Mouse (Mus musculus) liver, adult (tissue): ENCODE data around the gene Cldn5.

Source experiments
- GATA4 ChIP-seq: IDR thresholded peaks from 2 replicates; pipeline ENCODE4 v1.6.1; 2014; ENCODE audit warnings: mild to moderate bottlenecking, low read length; ENCODE audit not compliant: insufficient replicate concordance

The Cldn5 gene

DNA sequence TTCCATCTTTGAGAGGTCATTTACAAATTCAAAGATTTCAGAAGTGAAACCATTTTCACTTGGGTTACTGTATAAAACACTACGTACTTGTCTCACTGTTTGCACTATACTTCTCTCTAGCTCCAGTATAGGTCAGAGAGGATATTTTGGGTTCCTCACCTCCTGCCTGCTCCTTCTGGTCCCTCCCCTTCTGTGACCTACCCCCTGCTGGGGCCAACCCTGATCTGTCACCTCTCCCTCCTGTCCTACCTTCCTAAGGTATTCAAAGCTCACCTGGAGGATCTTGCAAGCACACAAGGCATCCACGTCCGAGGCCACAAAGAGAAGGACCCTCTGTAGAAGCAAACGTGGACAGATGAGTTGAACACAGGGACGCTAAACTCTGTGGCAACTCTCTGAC lies 34.4 kb downstream of the Cldn5 start:
- no peak for TF ChIP-seq GATA4

DNA sequence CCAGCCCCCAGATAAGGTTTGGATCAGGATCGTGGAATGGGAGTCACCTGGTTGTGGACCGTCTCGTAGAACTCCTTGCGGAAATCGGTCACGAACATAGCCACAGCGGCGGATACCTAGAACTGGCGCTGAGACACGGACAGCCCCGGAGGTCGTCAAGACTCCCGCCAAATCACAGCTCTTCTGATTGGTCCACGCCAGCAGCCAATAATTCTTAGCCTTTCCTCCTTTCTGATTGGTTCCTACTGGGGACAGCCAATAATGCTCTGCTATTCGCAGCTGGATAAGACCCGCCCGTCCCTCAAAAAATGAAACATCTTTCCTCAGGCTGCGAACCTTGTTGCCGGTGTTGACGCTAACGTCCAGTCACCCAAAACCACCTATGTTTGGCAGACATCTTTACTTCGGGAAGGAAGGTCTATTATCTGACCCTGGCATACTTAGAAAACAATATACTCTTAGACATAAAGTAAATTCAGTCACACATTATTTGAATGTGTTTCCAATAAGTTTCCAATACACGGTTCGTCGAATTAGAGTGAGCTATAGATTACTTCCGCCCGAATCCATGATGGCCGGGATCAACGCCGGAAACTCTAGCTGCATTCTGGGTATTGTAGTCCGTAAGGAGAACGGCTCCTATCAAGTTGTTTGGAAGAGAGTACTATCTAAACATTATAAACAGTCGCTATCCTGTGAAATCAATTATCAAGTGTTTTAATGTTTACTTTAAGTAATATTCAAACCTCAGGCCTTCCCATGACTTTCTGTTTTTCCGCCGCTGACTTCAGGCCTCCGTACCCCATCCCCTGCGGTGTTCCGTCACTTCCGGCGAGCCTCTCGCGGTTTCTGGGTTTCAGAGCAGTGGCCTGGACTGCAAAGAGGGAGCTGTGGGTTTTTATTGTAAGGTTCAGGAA lies 35.1 kb downstream of the Cldn5 start, which contains the start of the genes Ufd1 and Cdc45:
Gene Ufd1, plus strand, starts transcription at position 312 of the 917 bp plus-strand sequence.
Gene Cdc45, minus strand, starts transcription at position 520 of the 917 bp plus-strand sequence.
- no peak for TF ChIP-seq GATA4

DNA sequence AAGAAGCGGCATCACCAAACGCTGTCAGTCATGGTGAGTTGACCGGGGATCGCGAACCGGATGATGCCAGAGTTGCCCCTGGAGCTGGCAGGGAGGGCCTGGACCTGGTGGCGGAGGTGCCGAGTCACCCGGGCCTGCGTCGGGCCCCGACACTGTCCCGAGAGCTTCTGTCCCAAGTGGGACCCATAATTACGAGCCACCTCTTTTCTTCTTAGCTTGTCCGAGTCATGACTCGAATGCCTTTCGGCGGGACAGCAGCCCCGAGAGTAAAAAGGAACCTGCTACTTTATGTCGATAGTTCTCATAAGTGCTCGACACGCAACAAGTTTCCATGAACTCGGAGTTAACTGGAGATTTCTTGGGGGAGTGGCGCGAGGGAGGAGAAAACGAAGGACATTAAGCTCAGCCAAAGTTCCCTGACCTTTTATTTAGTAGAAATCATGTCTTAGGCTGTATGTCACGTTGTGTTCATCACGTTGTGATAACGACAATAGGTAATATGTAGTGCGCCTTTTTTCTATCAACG lies 35.8 kb downstream of the Cldn5 start:
- no peak for TF ChIP-seq GATA4

DNA sequence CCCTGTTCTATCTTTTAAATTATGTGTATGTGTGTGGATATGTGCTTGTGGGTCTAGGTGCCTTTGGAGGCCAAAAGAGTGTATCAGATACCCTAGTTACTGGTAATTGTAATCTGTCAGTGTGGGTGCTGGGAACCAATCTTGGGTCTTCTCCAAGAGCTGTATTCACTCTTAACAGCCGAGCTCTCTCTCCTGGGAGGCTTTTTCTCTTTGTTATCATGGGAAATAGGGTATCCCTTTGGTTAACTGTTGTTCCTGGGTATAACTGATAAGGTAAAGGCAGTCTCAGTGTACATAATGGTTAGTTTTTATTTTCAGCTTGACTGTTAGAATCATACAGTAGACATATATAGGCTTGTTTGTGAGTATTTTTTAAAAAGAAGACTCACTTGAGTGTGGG lies 45.7 kb downstream of the Cldn5 start:
- TF ChIP-seq GATA4: no peak

DNA sequence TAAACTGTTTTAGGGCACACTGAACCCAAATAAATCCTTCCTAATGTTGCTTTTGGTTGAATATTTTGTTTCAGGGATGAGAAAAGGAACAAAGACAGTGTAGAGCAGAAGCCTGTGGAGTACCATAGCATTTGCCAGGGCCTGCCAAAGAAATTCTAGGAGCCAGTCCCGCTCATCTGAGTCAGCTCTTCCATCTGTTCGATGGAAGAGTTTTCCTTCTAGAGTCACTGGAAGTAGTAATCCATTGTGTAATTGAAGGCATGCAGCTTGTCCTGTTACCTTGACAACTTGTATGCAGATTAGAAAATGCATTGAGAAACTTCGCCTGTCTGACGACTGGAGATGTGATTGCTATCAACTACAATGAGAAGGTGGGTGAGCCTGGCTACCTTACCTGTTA lies 46.3 kb downstream of the Cldn5 start:
- no peak for TF ChIP-seq GATA4
